Mouse (Mus musculus) layer of hippocampus, adult 9-11 months (tissue): ENCODE measurements at regions not wholly inside any gene's neighbourhood (a gene's known extent, or its start where the extent isn't known, plus 50 kb on each side); places are given as distances from the start of the nearest gene placed in this dataset.

ENCODE experiments used
- DNase-seq: peaks from one replicate; pipeline ENCODE4 v3.0.0; 2022

- no peak for DNase-seq
Observed at GRCm38 (mm10) chr13:37621319-37622050, 156.7 kb upstream of the Rreb1 start.

GRCm38 (mm10) chr13:37622366-37623088, 155.7 kb upstream of the Rreb1 start:
- no peak for DNase-seq

- DNase-seq, result no peak
Observed at GRCm38 (mm10) chr13:37624741-37625140, 153.5 kb upstream of the Rreb1 start.

GRCm38 (mm10) chr13:37625532-37626235, 152.5 kb upstream of the Rreb1 start:
- no peak for DNase-seq

GRCm38 (mm10) chr13:37628391-37629270, 149.6 kb upstream of the Rreb1 start:
- no peak for DNase-seq

DNA sequence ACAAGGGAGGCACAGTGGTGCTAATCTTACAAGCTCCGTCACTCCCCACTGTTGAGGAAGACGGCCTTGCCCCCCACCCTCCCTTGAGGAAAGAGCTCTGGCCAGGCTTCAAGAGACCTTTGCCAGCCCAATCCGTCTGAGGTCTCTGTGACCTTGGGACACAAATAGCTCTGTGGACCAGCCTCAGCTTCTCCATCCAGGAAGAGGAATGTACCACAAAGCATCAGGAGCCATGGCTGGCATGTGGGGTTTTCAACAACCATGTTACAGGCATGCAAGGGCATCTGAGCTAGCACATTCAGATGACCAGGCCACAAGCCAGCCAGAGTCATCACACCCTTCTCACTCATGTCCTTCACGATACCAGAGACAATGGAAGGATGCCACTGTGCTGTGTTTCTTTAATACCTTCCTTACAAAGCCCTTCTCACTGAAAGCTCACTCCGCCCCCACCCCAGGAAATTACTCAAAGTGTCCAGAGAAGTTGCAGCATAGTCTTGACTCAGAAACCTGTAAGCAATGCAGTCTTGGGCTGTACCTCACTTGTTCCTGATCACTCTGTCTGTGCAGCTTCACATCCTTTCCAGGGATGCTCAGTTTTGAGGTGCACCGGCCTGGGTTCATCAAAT, 148.8 kb upstream of the Rreb1 start:
- DNase-seq, result no peak

GRCm38 (mm10) chr13:37632835-37633440, 145.3 kb upstream of the Rreb1 start:
- no peak for DNase-seq

DNA sequence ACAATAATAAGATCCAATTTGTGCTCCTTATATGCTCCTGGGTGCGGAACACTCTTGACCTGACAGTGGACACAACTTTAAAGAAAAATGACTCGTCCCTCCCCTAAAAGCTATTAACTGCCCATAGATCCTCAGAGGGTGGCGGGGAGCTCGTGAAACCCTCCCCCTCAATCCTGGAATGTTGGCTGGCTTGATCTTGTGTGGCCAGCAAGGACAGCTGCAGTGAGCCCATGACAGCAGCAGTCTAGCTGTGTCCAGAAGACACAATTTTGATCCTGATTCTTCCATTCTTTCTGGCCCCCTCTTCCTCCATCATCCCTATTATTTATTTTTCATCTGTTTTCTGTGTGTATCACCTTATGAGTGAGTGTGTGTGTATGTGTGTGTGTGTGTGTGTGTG, 141.8 kb upstream of the Rreb1 start:
- no peak for DNase-seq

DNA sequence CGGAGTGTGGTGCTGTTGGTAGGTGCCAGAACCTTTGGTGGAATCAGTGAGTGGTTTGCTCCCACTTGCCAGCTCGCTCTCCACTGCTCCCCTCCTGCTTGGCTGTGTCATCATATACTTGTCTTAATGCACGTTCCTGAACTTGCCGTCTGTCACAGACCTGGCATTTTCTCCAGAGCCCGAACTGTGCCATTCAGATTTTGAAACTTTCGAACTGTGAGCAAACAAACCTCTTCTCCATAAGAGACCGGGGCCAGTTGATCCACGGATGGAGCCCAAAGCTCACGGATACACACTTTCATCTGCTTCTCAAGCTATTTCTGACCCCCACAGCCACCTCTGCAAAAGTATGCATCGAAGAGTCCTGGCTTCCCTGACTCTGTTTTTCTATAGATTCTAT, 141.0 kb upstream of the Rreb1 start:
- DNase-seq, result no peak

DNA sequence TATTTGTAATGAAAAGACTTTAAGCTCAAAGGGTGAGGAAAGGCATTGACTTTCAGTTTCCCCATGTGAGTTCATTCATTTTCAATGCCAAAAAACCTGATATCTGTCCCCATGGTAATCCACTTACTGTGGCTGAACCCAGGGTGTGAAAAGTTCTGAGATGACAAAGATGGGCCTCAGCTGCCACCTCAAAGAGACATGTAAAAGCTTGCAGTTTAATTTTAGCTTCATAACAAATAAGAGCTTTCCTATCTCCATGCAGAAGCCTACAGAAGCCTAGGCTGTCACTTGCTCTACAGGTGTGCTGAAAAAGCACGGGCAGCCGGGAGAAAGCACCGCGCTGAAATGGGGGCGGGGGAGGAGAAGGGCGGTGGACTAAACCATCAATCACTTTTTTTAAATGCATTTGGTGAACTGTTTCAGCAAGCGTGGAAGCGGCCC, 140.1 kb upstream of the Rreb1 start:
- no peak for DNase-seq

- DNase-seq, result peak; percentile 76
Observed at GRCm38 (mm10) chr13:37642410-37643093, 135.6 kb upstream of the Rreb1 start.

GRCm38 (mm10) chr13:37644751-37645181, 133.4 kb upstream of the Rreb1 start:
- DNase-seq, result no peak

DNA sequence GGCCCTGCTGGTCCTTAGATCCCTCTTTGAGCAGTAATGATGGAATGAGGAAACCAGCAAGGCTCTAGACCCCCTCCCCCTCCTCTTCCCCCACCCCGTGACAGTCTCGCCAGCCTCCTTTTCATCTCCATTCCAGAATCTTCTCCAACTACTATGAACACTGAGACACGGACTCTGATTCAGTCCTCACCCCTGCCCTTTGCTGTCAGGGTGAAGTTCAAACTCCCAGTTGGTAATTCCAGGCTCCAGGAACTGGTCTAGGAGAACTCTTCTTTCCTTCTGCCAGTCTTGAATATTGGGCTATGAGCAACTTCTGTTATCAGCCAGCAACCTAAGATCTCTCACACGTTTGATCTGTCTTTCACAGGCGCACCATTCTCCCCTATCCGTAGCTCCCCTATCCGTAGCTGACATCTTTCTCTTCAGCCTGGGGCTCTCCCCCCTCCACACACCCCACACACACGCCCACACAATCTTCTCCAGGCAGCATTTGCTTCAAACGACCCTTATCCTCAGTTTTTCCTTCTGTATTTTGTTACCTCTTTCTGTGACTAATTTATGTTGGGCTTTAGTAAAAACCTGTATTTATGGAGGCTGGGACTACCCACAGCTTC, 128.6 kb upstream of the Rreb1 start:
- no peak for DNase-seq

DNA sequence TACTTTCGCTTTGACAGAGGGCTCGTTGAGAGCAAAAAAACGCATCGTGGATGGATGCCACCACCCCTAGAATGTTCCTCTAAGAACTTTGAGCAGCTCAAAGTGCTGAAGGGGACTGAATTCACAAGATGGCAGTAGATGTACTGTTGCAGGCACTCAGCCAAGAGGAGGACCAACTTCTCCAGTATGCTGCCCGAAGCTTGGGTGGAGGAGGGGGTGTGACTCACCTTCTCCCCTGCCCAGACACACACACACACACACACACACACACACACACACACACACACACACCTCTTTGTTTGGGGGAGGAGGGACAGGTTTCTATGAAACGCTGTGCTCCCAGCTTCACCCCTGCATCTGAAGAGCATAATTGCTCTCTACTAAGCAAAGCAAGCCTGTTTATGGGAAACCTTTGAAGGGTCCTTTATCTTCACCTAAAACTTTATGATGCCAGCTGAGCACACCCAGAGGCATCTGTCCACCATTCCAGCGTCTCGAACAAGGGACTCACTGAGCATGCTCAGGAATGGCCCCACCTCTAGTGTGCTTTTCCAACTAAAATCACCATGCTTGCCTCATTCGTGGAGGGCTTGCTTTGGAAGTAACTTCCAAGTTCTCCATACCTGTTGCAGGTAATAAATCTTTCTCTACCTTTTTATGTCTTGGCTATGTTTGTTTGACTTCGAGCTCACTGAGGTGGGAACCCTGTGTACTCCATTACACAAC, 126.8 kb upstream of the Rreb1 start:
- DNase-seq, result no peak

DNA sequence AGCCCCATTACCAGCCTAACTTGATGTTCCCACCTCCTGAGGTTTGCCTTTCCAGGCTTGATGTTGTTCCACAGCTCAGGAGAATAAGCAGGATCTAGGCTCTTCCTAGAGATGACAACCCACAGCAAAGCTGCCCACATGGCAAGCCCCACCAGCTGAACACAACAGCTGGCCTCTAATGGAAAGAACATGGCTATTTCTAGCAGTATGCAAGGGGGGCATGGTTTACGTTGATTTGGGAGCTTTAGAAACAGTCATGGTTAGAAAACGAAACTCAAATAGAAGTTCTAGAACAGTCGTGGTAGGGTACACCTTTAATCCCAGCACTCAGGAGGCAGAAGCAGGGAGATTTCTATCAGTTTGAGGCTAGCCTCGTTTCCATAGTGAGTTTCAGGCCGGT, 123.5 kb upstream of the Rreb1 start:
- DNase-seq, result no peak

GRCm38 (mm10) chr13:37657248-37657647, 121.0 kb upstream of the Rreb1 start:
- peak; percentile 76 for DNase-seq

DNA sequence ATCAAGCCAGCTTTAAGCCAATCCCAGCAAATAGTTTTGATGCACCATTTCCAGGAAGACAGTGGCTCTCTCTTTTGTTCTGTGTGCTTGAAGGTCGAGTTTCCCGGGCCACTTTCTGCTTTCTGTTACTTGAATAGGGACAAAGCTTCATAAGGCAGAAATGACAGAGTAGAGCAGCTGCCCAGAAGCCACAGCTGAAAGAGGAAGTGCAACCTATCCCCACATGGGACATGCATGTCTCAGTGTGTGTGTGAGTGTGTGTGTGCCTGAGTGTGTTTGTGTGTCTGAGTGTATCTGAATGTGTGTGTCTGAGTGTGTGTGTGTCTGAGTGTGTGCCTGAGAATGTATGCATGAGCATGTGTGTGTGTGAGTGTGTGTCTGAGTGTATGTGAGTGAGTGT, 120.2 kb upstream of the Rreb1 start:
- DNase-seq, result peak; percentile 46

DNA sequence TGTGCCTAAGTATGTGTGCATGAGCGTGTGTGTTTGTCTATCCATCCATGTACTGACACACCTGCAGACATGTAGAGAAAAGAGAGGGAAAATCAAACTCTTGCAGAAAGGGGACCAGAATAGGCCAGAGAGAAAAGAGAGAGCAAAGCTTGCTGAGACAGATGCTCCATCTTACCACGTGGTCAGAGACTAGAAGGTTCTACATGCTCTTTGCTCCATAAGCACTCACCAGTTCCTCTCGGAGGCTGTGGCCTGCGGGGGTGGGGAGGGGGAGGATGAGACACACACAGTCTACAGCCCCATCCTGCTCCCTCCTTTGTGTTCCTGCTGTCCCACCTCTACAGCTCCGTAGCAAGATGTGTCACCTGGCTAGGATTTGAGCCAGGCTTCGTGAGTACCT, 119.7 kb upstream of the Rreb1 start:
- no peak for DNase-seq

DNA sequence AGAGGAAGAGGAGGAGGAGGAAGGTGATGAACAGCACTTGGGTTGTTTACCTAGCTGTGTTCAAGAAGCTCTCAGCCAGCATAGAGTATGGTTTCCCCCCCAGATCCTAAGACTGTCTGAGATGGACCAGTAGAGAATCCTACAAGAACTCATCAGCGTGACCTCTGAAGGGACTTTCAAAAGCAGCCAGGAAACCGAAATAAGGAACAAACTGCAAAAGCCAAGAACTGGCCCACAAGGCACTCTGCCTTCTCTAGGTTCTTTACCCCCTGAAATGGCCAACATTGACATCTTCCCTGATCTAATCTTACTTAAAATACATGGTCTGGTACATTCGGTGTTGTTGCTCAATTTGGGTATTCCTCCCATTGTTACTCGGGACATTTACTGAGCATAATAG, 118.1 kb upstream of the Rreb1 start:
- DNase-seq, result no peak

- DNase-seq, result no peak
Observed at GRCm38 (mm10) chr13:37660668-37661067, 117.5 kb upstream of the Rreb1 start.
